Mouse (Mus musculus): Measurements from ENCODE around the gene Ccdc61. TPM values are rescaled to one million over a fixed set of nuclear protein-coding genes. Genes with fewer than 3 reads are reported as not detected.

The Ccdc61 gene
- polyA plus RNA-seq, 1 experiment from 2014 or later, result 24.0 TPM

- H3K9ac ChIP-seq (replicated peaks; ENCODE audit: low read depth, low read length), result no peak overlapping the region
- H3K4me3 ChIP-seq (replicated peaks; ENCODE audit: low read length), result no peak overlapping the region
- H3K9me3 ChIP-seq (ENCODE audit: control insufficient read depth, low read length), result no peaks in the 10 kb centered on the region
- no peaks in the 10 kb centered on the region for H3K27me3 ChIP-seq (replicated peaks; ENCODE audit: control insufficient read depth, insufficient read depth, low read length)
- H3K27ac ChIP-seq (ENCODE audit: low read length), result no peak overlapping the region
- H3K36me3 ChIP-seq (ENCODE audit: control insufficient read depth, insufficient read depth), result no peaks in the 10 kb centered on the region
- ATAC-seq, result no peak
- 64% methylated on average over 5 of the region's 5 CpGs for WGBS
- H3K4me1 ChIP-seq (replicated peaks; ENCODE audit: control insufficient read depth, insufficient read depth, low read length), result peaks cover 4% of the 10 kb centered on the region; the same call in 1 of the 2 replicates
- H3K4me2 ChIP-seq (ENCODE audit: low read length), result no peak overlapping the region
Measured at GRCm38 (mm10) chr7:18844811-18845210, 65.4 kb downstream of the Ccdc61 start.

DNA sequence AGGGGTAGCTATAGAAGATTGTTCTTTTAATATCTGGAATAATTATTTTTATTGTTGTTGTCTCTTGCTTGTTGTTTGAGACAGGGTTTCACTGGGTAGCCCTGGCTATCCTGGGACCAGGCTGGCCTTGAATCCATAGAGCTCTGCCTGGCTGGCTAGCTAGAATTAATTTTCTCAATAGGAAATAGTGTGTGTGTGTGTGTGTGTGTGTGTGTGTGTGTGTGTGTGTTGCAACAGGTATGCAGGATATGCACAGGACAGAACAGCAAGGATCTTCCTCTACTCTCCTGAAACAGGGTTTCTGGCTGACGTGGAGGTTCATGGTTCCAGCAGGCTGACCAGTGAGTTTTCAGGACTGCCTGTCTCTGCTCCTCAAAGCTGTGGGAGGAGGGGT, 69.0 kb downstream of the Ccdc61 start:
- H3K4me1 ChIP-seq (replicated peaks; ENCODE audit: control insufficient read depth, insufficient read depth, low read length), result peaks cover 4% of the 10 kb centered on the region; the same call in 1 of the 2 replicates
- H3K27me3 ChIP-seq (replicated peaks; ENCODE audit: control insufficient read depth, insufficient read depth, low read length), result no peaks in the 10 kb centered on the region
- 80% methylated on average over 1 of the region's 1 CpGs for WGBS
- H3K9ac ChIP-seq (replicated peaks; ENCODE audit: low read depth, low read length), result no peak overlapping the region
- H3K36me3 ChIP-seq (ENCODE audit: control insufficient read depth, insufficient read depth), result no peaks in the 10 kb centered on the region
- H3K4me3 ChIP-seq (replicated peaks; ENCODE audit: low read length), result no peak overlapping the region
- peak overlapping the region; percentile 38; the same call in 1 of the 2 replicates for H3K4me2 ChIP-seq (ENCODE audit: low read length)
- no peaks in the 10 kb centered on the region for H3K9me3 ChIP-seq (ENCODE audit: control insufficient read depth, low read length)
- no peak overlapping the region for H3K27ac ChIP-seq (ENCODE audit: low read length)
- no peak for ATAC-seq

Other genes with a start within 250 kb of the Ccdc61 start
- not detected in 2 replicates for gene Psg20, start 224.2 kb downstream of the Ccdc61 start, polyA plus RNA-seq (2015; fragmentation: Nextera tagmentation; extraction: Ambion mirVana)
- gene Psg22, start 192.3 kb downstream of the Ccdc61 start, polyA plus RNA-seq (2015; fragmentation: Nextera tagmentation; extraction: Ambion mirVana), result not detected in 2 replicates
- gene Psg19, start 111.9 kb downstream of the Ccdc61 start, polyA plus RNA-seq (2015; fragmentation: Nextera tagmentation; extraction: Ambion mirVana), result not detected in 2 replicates
- not detected in 2 replicates for gene Psg17, start 88.8 kb downstream of the Ccdc61 start, polyA plus RNA-seq (2015; fragmentation: Nextera tagmentation; extraction: Ambion mirVana)
- 0.30 and 0.46 TPM in 2 replicates for gene Mill2, start 70.4 kb downstream of the Ccdc61 start, polyA plus RNA-seq (2015; fragmentation: Nextera tagmentation; extraction: Ambion mirVana)
- gene Pglyrp1, start 39.1 kb downstream of the Ccdc61 start, polyA plus RNA-seq (2015; fragmentation: Nextera tagmentation; extraction: Ambion mirVana), result 26.3 and 26.7 TPM in 2 replicates
- 15.8 and 17.3 TPM in 2 replicates for gene Nova2, start 15.5 kb upstream of the Ccdc61 start, polyA plus RNA-seq (2015; fragmentation: Nextera tagmentation; extraction: Ambion mirVana)
- 0.46 and 0.91 TPM in 2 replicates for gene Nanos2, start 77.0 kb upstream of the Ccdc61 start, polyA plus RNA-seq (2015; fragmentation: Nextera tagmentation; extraction: Ambion mirVana)
- 3.1 and 3.6 TPM in 2 replicates for gene Mypop, start 80.8 kb upstream of the Ccdc61 start, polyA plus RNA-seq (2015; fragmentation: Nextera tagmentation; extraction: Ambion mirVana)
- 28.0 and 30.4 TPM in 2 replicates for gene Irf2bp1, start 93.6 kb upstream of the Ccdc61 start, polyA plus RNA-seq (2015; fragmentation: Nextera tagmentation; extraction: Ambion mirVana)
- not detected in 2 replicates for gene Foxa3, start 113.1 kb upstream of the Ccdc61 start, polyA plus RNA-seq (2015; fragmentation: Nextera tagmentation; extraction: Ambion mirVana)
- gene Sympk, start 114.0 kb upstream of the Ccdc61 start, polyA plus RNA-seq (2015; fragmentation: Nextera tagmentation; extraction: Ambion mirVana), result 34.4 and 34.7 TPM in 2 replicates
- 0.09 TPM in 1 of 2 replicates, not detected in the other for gene Rsph6a, start 144.3 kb upstream of the Ccdc61 start, polyA plus RNA-seq (2015; fragmentation: Nextera tagmentation; extraction: Ambion mirVana)
- gene Dmwd, start 165.8 kb upstream of the Ccdc61 start, polyA plus RNA-seq (2015; fragmentation: Nextera tagmentation; extraction: Ambion mirVana), result 28.1 and 29.7 TPM in 2 replicates
- 5.6 and 10.1 TPM in 2 replicates for gene Dmpk, start 173.4 kb upstream of the Ccdc61 start, polyA plus RNA-seq (2015; fragmentation: Nextera tagmentation; extraction: Ambion mirVana)
- 1.7 and 2.1 TPM in 2 replicates for gene Six5, start 184.2 kb upstream of the Ccdc61 start, polyA plus RNA-seq (2015; fragmentation: Nextera tagmentation; extraction: Ambion mirVana)
- gene Gm4969, start 208.0 kb upstream of the Ccdc61 start, polyA plus RNA-seq (2015; fragmentation: Nextera tagmentation; extraction: Ambion mirVana), result 3.9 and 4.9 TPM in 2 replicates
- 25.4 and 28.3 TPM in 2 replicates for gene Fbxo46, start 209.4 kb upstream of the Ccdc61 start, polyA plus RNA-seq (2015; fragmentation: Nextera tagmentation; extraction: Ambion mirVana)
- gene Qpctl, start 238.9 kb upstream of the Ccdc61 start, polyA plus RNA-seq (2015; fragmentation: Nextera tagmentation; extraction: Ambion mirVana), result 17.1 and 22.4 TPM in 2 replicates
- gene Snrpd2, start 239.3 kb upstream of the Ccdc61 start, polyA plus RNA-seq (2015; fragmentation: Nextera tagmentation; extraction: Ambion mirVana), result 116 and 118 TPM in 2 replicates

Data from forebrain, embryonic 16.5 days (tissue).